Mouse (Mus musculus) heart, embryonic 11.5 days (tissue): ENCODE measurements around the gene 2010111I01Rik. TPM values are rescaled to one million over a fixed set of nuclear protein-coding genes. Genes with fewer than 3 reads are reported as not detected.

Experiments used
- ATAC-seq: fragments of 200-750 bp; cut with Nextera tagmentation; replicated peaks from 2 replicates; pipeline ENCODE4 v1.8.0; 2017; ENCODE audit warnings: moderate library complexity; ENCODE audit not compliant: insufficient number of reproducible peaks, low FRiP score, low TSS enrichment
- H3K27ac ChIP-seq: fragments of 300-500 bp; sonication (generic); 2 replicates; pipeline ENCODE4 v1.5.1; 2014; ENCODE audit warnings: mild to moderate bottlenecking, low read depth, low read length
- H3K27me3 ChIP-seq: fragments of 300-500 bp; sonication (generic); 2 replicates; pipeline ENCODE4 v1.6.1; 2014; ENCODE audit warnings: mild to moderate bottlenecking, low read length, mixed read lengths; ENCODE audit not compliant: control insufficient read depth, insufficient read depth
- H3K36me3 ChIP-seq: fragments of 300-500 bp; sonication (generic); 2 replicates; pipeline ENCODE4 v1.6.1; 2014; ENCODE audit warnings: mild to moderate bottlenecking, low read length, moderate library complexity, mixed read lengths; ENCODE audit not compliant: control insufficient read depth, insufficient read depth
- H3K4me1 ChIP-seq: fragments of 300-500 bp; sonication (generic); 2 replicates; pipeline ENCODE4 v1.6.1; 2014; ENCODE audit warnings: low read length; ENCODE audit not compliant: control insufficient read depth, insufficient read depth
- H3K4me2 ChIP-seq: fragments of 300-500 bp; sonication (generic); 2 replicates; pipeline ENCODE4 v1.6.1; 2014; ENCODE audit warnings: mild to moderate bottlenecking, moderate library complexity
- H3K4me3 ChIP-seq: fragments of 300-500 bp; sonication (generic); 2 replicates; pipeline ENCODE4 v1.5.1; 2014; ENCODE audit warnings: low read depth, low read length
- H3K9ac ChIP-seq: fragments of 300-500 bp; sonication (generic); 2 replicates; pipeline ENCODE4 v1.6.1; 2014; ENCODE audit warnings: mild to moderate bottlenecking, low read depth, low read length, moderate library complexity
- H3K9me3 ChIP-seq: fragments of 300-500 bp; sonication (generic); replicated peaks from 2 replicates; pipeline ENCODE4 v1.6.1; 2016; ENCODE audit warnings: low read length; ENCODE audit not compliant: control insufficient read depth
- WGBS: fragments of 180-500 bp; shearing (Covaris S2); extraction: QIAGEN DNeasy Blood & Tissue Kit; methylation state at CpG from one replicate; pipeline ENCODE4 v1.1.7; 2014; ENCODE audit not compliant: insufficient replicate concordance; 5-methylcytosine and 5-hydroxymethylcytosine counted together
- polyA plus RNA-seq: library from polyadenylated mRNA; unstranded; fragments of >200 nt; fragmentation: Nextera tagmentation; extraction: Ambion mirVana; gene quantifications from 2 replicates; pipeline ENCODE4 v1.2.1, GENCODE M21; 2014

Gene 2010111I01Rik
- polyA plus RNA-seq, 1 experiment from 2014 or later: 58.9 TPM

GRCm38 (mm10) chr13:63111297-63112042 lies 146.8 kb downstream of the 2010111I01Rik start:
- Histone ChIP-seq H3K9ac (no peak overlapping the region), H3K4me1 (0 out of 2 replicates have a peak, but pooled peaks cover 8% of the 10 kb centered on the region), H3K9me3 (no peaks in the 10 kb centered on the region), H3K36me3 (no peaks in the 10 kb centered on the region; the same call in 1 of the 2 replicates), H3K27me3 (no peaks in the 10 kb centered on the region), H3K27ac (no peak overlapping the region), H3K4me2 (no peak overlapping the region), H3K4me3 (no peak overlapping the region)
- ATAC-seq: no peak
- 79% methylated on average over 5 of the region's 5 CpGs for WGBS

GRCm38 (mm10) chr13:63112043-63112597 lies 147.4 kb downstream of the 2010111I01Rik start:
- Histone ChIP-seq H3K4me2 (no peak overlapping the region), H3K36me3 (no peaks in the 10 kb centered on the region; the same call in 1 of the 2 replicates), H3K27ac (peak overlapping the region; percentile 43; the same call in 1 of the 2 replicates), H3K4me3 (no peak overlapping the region), H3K9ac (no peak overlapping the region), H3K4me1 (0 out of 2 replicates have a peak, but pooled peaks cover 8% of the 10 kb centered on the region), H3K27me3 (no peaks in the 10 kb centered on the region), H3K9me3 (no peaks in the 10 kb centered on the region)
- WGBS: 61% methylated on average over 4 of the region's 4 CpGs
- ATAC-seq: no peak

- Histone ChIP-seq H3K4me3 (no peak overlapping the region), H3K27ac (peak overlapping the region; percentile 43; the same call in 1 of the 2 replicates), H3K36me3 (no peaks in the 10 kb centered on the region; the same call in 1 of the 2 replicates), H3K9ac (no peak overlapping the region), H3K9me3 (no peaks in the 10 kb centered on the region), H3K4me1 (0 out of 2 replicates have a peak, but pooled peaks cover 11% of the 10 kb centered on the region), H3K4me2 (no peak overlapping the region), H3K27me3 (no peaks in the 10 kb centered on the region)
- WGBS: 66% methylated on average over 10 of the region's 10 CpGs
- no peak for ATAC-seq
These were observed 148.1 kb downstream of the 2010111I01Rik start for GRCm38 (mm10) chr13:63112598-63113372.

- Histone ChIP-seq H3K4me3 (no peak overlapping the region), H3K4me2 (no peak overlapping the region), H3K4me1 (0 out of 2 replicates have a peak, but pooled peaks cover 11% of the 10 kb centered on the region), H3K36me3 (no peaks in the 10 kb centered on the region; the same call in 1 of the 2 replicates), H3K9ac (no peak overlapping the region), H3K9me3 (no peaks in the 10 kb centered on the region), H3K27me3 (no peaks in the 10 kb centered on the region), H3K27ac (no peak overlapping the region)
- 62% methylated on average over 4 of the region's 4 CpGs for WGBS
- no peak for ATAC-seq
These were observed 149.2 kb downstream of the 2010111I01Rik start for GRCm38 (mm10) chr13:63113881-63114301.

GRCm38 (mm10) chr13:63115187-63115784 lies 150.6 kb downstream of the 2010111I01Rik start:
- Histone ChIP-seq H3K9ac (no peak overlapping the region), H3K27ac (no peak overlapping the region), H3K4me2 (no peak overlapping the region), H3K4me3 (no peak overlapping the region), H3K36me3 (no peaks in the 10 kb centered on the region; the same call in 1 of the 2 replicates), H3K4me1 (0 out of 2 replicates have a peak, but pooled peaks cover 11% of the 10 kb centered on the region), H3K27me3 (no peaks in the 10 kb centered on the region), H3K9me3 (no peaks in the 10 kb centered on the region)
- no peak for ATAC-seq
- WGBS: 77% methylated on average over 3 of the region's 3 CpGs

- H3K36me3 ChIP-seq: no peaks in the 10 kb centered on the region; the same call in 1 of the 2 replicates
- H3K9ac ChIP-seq: no peak overlapping the region
- 0 out of 2 replicates have a peak, but pooled peaks cover 11% of the 10 kb centered on the region for H3K4me1 ChIP-seq
- no peak overlapping the region for H3K4me3 ChIP-seq
- no peaks in the 10 kb centered on the region for H3K9me3 ChIP-seq
- H3K27me3 ChIP-seq: no peaks in the 10 kb centered on the region
- no peak for ATAC-seq
- H3K4me2 ChIP-seq: no peak overlapping the region
- H3K27ac ChIP-seq: no peak overlapping the region
- 34% methylated on average over 3 of the region's 3 CpGs for WGBS
These were observed 152.9 kb downstream of the 2010111I01Rik start for GRCm38 (mm10) chr13:63117495-63118184.

- WGBS: 66% methylated on average over 3 of the region's 3 CpGs
- Histone ChIP-seq H3K9ac (no peak overlapping the region), H3K4me3 (no peak overlapping the region), H3K36me3 (no peaks in the 10 kb centered on the region; the same call in 1 of the 2 replicates), H3K27ac (no peak overlapping the region), H3K4me1 (0 out of 2 replicates have a peak, but pooled peaks cover 6% of the 10 kb centered on the region), H3K4me2 (no peak overlapping the region), H3K9me3 (no peaks in the 10 kb centered on the region), H3K27me3 (no peaks in the 10 kb centered on the region)
- ATAC-seq: no peak
These were observed 154.0 kb downstream of the 2010111I01Rik start for GRCm38 (mm10) chr13:63118682-63119081.
